In the genomic region with DNA sequence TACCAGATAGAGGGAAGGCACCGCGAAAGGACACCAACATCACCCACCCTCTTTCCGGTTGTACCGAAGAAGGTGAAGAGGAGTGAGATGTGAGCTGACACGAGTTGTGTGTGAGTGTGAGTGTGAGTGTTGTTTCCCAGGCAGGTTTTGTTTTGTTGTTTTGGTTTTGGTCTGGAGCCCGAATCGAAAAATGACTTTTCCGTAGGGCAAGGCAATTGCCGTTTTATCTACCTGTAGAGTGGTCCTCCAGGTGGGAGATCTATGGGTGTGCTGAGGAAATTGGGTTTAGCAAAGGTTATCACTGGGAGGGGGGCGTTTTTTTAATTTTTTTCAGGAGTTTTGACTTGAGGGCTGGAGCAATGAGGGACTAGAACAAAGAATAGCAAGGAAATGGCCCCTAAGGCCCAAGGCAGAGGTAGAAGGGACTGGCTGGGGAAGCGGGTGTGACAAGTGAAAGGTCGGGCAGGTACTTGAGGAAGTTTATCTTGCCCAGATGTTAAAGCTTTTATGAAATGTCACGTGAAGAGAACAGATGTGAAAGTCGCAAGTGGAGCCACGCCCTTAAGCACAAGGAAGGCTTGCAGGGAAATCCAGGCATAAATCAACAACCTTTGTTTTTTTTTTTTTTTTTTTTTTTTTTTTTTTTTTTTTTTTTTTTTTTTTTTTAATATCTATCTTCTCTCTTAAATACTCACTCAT, we compare ENCODE assay signal across 23 mouse cellular contexts. TPM values are rescaled to one million over a fixed set of nuclear protein-coding genes. Genes with fewer than 3 reads are reported as not detected.
DNase-seq lines count a peak whose midpoint lies in the region; ATAC-seq and TF ChIP-seq lines count a peak whose summit lies in the region.
"Had no signal": no experiment of that assay in that cellular context is flagged by ENCODE, and none has a peak within 500 bp of the region (broad histone marks: within the 10 kb centered on the region; RNA-seq: fewer than 3 reads in every experiment).

No protein-coding gene starts in this region.

- no peak for ATAC-seq in embryonic facial prominence, embryonic 11.5 days (replicated peaks; ENCODE audit: insufficient number of reproducible peaks, low FRiP score, low TSS enrichment, low read depth)
- ATAC-seq in limb, embryonic 12.5 days (ENCODE audit: insufficient number of reproducible peaks, insufficient read depth, low FRiP score, low TSS enrichment, low read depth) = no peak

- H3K4me1 ChIP-seq in CH12.LX (ENCODE audit: control insufficient read depth in 1 of 2, insufficient read depth in 2 of 2) = no peaks in the 10 kb centered on the region
- H3K4me1 ChIP-seq in embryonic facial prominence, embryonic 11.5 days (ENCODE audit: control insufficient read depth, insufficient read depth, low read length) = peaks cover 4% of the 10 kb centered on the region; the same call in 1 of the 2 replicates
- peaks cover 68% of the 10 kb centered on the region for H3K4me1 ChIP-seq in limb, embryonic 12.5 days (replicated peaks)
- H3K4me1 ChIP-seq: liver, embryonic 13.5 days had no signal

- TF ChIP-seq RAD21 in CH12.LX (IDR thresholded peaks at IDR 0.05; ENCODE audit: low read depth, low read length) = no peak

- TF ChIP-seq EP300 in CH12.LX (IDR thresholded peaks at IDR 0.05; ENCODE audit: low read length) = no peak

- peak overlapping the region; percentile 5; the same call in 1 of the 2 replicates for H3K4me3 ChIP-seq in gastrocnemius, adult 2 months
- H3K4me3 ChIP-seq in CH12.LX (replicated peaks in 1 of 3; ENCODE audit: low read depth in 2 of 3, low read length in 2 of 3, poor library complexity in 1 of 3) = no peak overlapping the region
- H3K4me3 ChIP-seq in embryonic facial prominence, embryonic 11.5 days (ENCODE audit: low read depth, low read length) = peak overlapping the region; percentile 9; the same call in 1 of the 2 replicates
- peak overlapping the region; percentile 42 for H3K4me3 ChIP-seq in limb, embryonic 12.5 days (replicated peaks)
- H3K4me3 ChIP-seq: heart, embryonic 10.5 days; liver, embryonic 13.5 days had no signal

- H3K79me2 ChIP-seq in CH12.LX (replicated peaks; ENCODE audit: control insufficient read depth, extremely low read depth, insufficient read depth, poor library complexity, severe bottlenecking) = no peaks in the 10 kb centered on the region

- H3K4me2 ChIP-seq in CH12.LX (ENCODE audit: insufficient read depth, low read depth, poor library complexity, severe bottlenecking) = peak overlapping the region; percentile 22; the same call in 1 of the 2 replicates
- H3K4me2 ChIP-seq in embryonic facial prominence, embryonic 11.5 days (ENCODE audit: low read depth, low read length) = peak overlapping the region; percentile 61
- H3K4me2 ChIP-seq in limb, embryonic 12.5 days = peak overlapping the region; percentile 73
- H3K4me2 ChIP-seq: liver, embryonic 13.5 days had no signal

- no peak for DNase-seq in gastrocnemius, adult 2 months
- DNase-seq in gastrocnemius, postnatal 14 days = no peak
- no peak for DNase-seq in CH12.LX (ENCODE audit: extremely low read depth)
- DNase-seq in embryonic facial prominence, embryonic 11.5 days (ENCODE audit: low spot score) = peak; percentile 74
- DNase-seq in right cerebral cortex, postnatal 25 days = no peak
- no peak for DNase-seq in adrenal gland, postnatal 14 days
- DNase-seq in layer of hippocampus, postnatal 14 days (ENCODE audit: low spot score in 2 of 2) = no peak
- DNase-seq: adrenal gland, postnatal 10 days; cerebellum, adult 8-10 months; heart, postnatal 14 days; kidney, adult 18-20 months; kidney, postnatal 36 days; layer of hippocampus, adult 9-11 months; liver, embryonic 13.5 days; thymus, adult 2 months had no signal

- H3K9me3 ChIP-seq in CH12.LX (replicated peaks; ENCODE audit: low read length) = no peaks in the 10 kb centered on the region
- no peaks in the 10 kb centered on the region for H3K9me3 ChIP-seq in embryonic facial prominence, embryonic 11.5 days (replicated peaks; ENCODE audit: control insufficient read depth, low read length)
- H3K9me3 ChIP-seq in limb, embryonic 12.5 days = no peaks in the 10 kb centered on the region
- H3K9me3 ChIP-seq: heart, embryonic 10.5 days; liver, embryonic 13.5 days had no signal

- H3K27ac ChIP-seq in gastrocnemius, adult 2 months = peak overlapping the region; percentile 48
- no peak overlapping the region for H3K27ac ChIP-seq in CH12.LX (ENCODE audit: insufficient read depth, low read depth)
- H3K27ac ChIP-seq in embryonic facial prominence, embryonic 11.5 days (replicated peaks; ENCODE audit: low read depth, low read length) = peak overlapping the region; percentile 90
- peak overlapping the region; percentile 91 for H3K27ac ChIP-seq in limb, embryonic 12.5 days
- H3K27ac ChIP-seq: heart, embryonic 10.5 days; liver, embryonic 13.5 days had no signal

- no peak for TF ChIP-seq CTCF in gastrocnemius, adult 2 months (IDR thresholded peaks at IDR 0.05)
- TF ChIP-seq CTCF in CH12.LX (conservative IDR thresholded peaks at IDR 0.05 in 1 of 2, IDR thresholded peaks at IDR 0.05 in 1 of 2; ENCODE audit: low read depth in 2 of 2, low read length in 2 of 2) = no peak

- no peak for TF ChIP-seq POLR2A in CH12.LX (IDR thresholded peaks at IDR 0.05; ENCODE audit: low read depth, low read length)

- dilution Hi-C loops in CH12.LX (cut with MboI; ENCODE audit: extremely low pct_ligation_motif_present, extremely low pct_unique_long_range_greater_than_20kb, low sequenced_read_pairs) = no loop called here

- H3K36me3 ChIP-seq in CH12.LX (replicated peaks in 1 of 2; ENCODE audit: control insufficient read depth in 1 of 2, insufficient read depth in 1 of 2, low read length in 1 of 2) = no peaks in the 10 kb centered on the region
- H3K36me3 ChIP-seq in embryonic facial prominence, embryonic 11.5 days (replicated peaks; ENCODE audit: control insufficient read depth, insufficient read depth, low read depth, low read length) = no peaks in the 10 kb centered on the region
- no peaks in the 10 kb centered on the region for H3K36me3 ChIP-seq in limb, embryonic 12.5 days
- H3K36me3 ChIP-seq: heart, embryonic 10.5 days; liver, embryonic 13.5 days had no signal

- 2% methylated on average over 15 of the region's 15 CpGs for WGBS in embryonic facial prominence, embryonic 11.5 days
- WGBS in limb, embryonic 12.5 days = 3% methylated on average over 15 of the region's 15 CpGs

- in situ Hi-C loops in CH12.LX (cut with MboI; ENCODE audit: low pct_ligation_motif_present, low pct_unique_long_range_greater_than_20kb, low sequenced_read_pairs) = no loop called here

- intact Hi-C loops in gastrocnemius, adult 2 months (cut with DNase I) = no loop called here
- intact Hi-C loops in gastrocnemius, postnatal 14 days (cut with DNase I; ENCODE audit: low total_unique reads) = no loop called here

- H3K9ac ChIP-seq in CH12.LX (ENCODE audit: insufficient read depth, low read depth) = no peak overlapping the region
- H3K9ac ChIP-seq in embryonic facial prominence, embryonic 11.5 days (replicated peaks; ENCODE audit: low read length) = peak overlapping the region; percentile 41; the same call in 1 of the 2 replicates
- H3K9ac ChIP-seq in limb, embryonic 12.5 days (replicated peaks) = no peak overlapping the region; the same call in 1 of the 2 replicates
- H3K9ac ChIP-seq: liver, embryonic 13.5 days had no signal

- H3K27me3 ChIP-seq in CH12.LX (replicated peaks) = no peaks in the 10 kb centered on the region
- H3K27me3 ChIP-seq in embryonic facial prominence, embryonic 11.5 days (ENCODE audit: control insufficient read depth, insufficient read depth, low read length) = no peaks in the 10 kb centered on the region
- H3K27me3 ChIP-seq in limb, embryonic 12.5 days = peaks cover 10% of the 10 kb centered on the region; the same call in 1 of the 2 replicates

TF ChIP-seq in CH12.LX, 34 proteins besides CTCF, POLR2A, EP300 and RAD21:
- peak; percentile 74; the same call in 1 of the 2 replicates for TF ChIP-seq ZNF384 (IDR thresholded peaks at IDR 0.05; ENCODE audit: low read depth, low read length)
- no peak for TF ChIP-seq POLR2AphosphoS2 (IDR thresholded peaks at IDR 0.05; ENCODE audit: low read depth, low read length)

RNA-seq across cellular contexts. Expression of a gene that starts 6.3 kb away (rescaled TPM):
- total RNA-seq in gastrocnemius, adult 2 months (2021) = 1 to 10 TPM in 1 of 2 experiments, under 1 TPM in 1; 0.92 to 1.3 TPM
- total RNA-seq in gastrocnemius, postnatal 14 days (2021) = 1 to 10 TPM; 2.1 to 3.5 TPM
- total RNA-seq in CH12.LX (2012; rRNA removed) = not detected in 2 replicates
- total RNA-seq in CH12.LX (2014; rRNA removed) = not detected in 2 replicates
- not detected in 2 replicates for polyA plus RNA-seq in CH12.LX (2012; ENCODE audit: insufficient read length, low read depth)
- 78.8 and 92.7 TPM in 2 replicates for polyA plus RNA-seq in embryonic facial prominence, embryonic 11.5 days (2014; fragmentation: Nextera tagmentation; extraction: Ambion mirVana)
- polyA plus RNA-seq in limb, embryonic 12.5 days (2016; fragmentation: Nextera tagmentation; extraction: Ambion mirVana) = 64.0 and 64.8 TPM in 2 replicates
- total RNA-seq in adrenal gland, postnatal 14 days (2021) = 10.5 and 11.0 TPM in 2 replicates
- total RNA-seq in layer of hippocampus, postnatal 14 days (2021) = 1 to 10 TPM; 1.6 to 1.9 TPM
- total RNA-seq: megakaryocyte, adult 5-6 weeks had no signal

RNA-seq across cellular contexts. Expression of a gene that starts 35.6 kb away (rescaled TPM):
- total RNA-seq in gastrocnemius, adult 2 months (2021) = not detected
- not detected for total RNA-seq in gastrocnemius, postnatal 14 days (2021)
- total RNA-seq in CH12.LX (2012; rRNA removed) = not detected in 2 replicates
- not detected in 2 replicates for total RNA-seq in CH12.LX (2014; rRNA removed)
- not detected in 2 replicates for polyA plus RNA-seq in CH12.LX (2012; ENCODE audit: insufficient read length, low read depth)
- polyA plus RNA-seq in embryonic facial prominence, embryonic 11.5 days (2014; fragmentation: Nextera tagmentation; extraction: Ambion mirVana) = not detected in 2 replicates
- not detected in 2 replicates for polyA plus RNA-seq in limb, embryonic 12.5 days (2016; fragmentation: Nextera tagmentation; extraction: Ambion mirVana)
- total RNA-seq in adrenal gland, postnatal 14 days (2021) = not detected in 2 replicates
- total RNA-seq in layer of hippocampus, postnatal 14 days (2021) = under 1 TPM in 1 of 2 experiments, not detected in 1; 0.39 TPM
- total RNA-seq: adrenal gland, postnatal 10 days; gastrocnemius, postnatal 4 days; heart, postnatal 14 days; left cerebral cortex, postnatal 14 days; megakaryocyte, adult 5-6 weeks had no signal
- polyA plus RNA-seq: forebrain, embryonic 11.5 days; heart, embryonic 10.5 days; liver, embryonic 13.5 days; lung, embryonic 16.5 days; stomach, embryonic 14.5 days; thymus, adult 2 months had no signal

Comparison
In these comparisons a context has a peak if more than half of its experiments do, and no peak if none do; other contexts are left out.
1. H3K4me3 ChIP-seq: peak in gastrocnemius, adult 2 months (single experiment), embryonic facial prominence, embryonic 11.5 days (single experiment) and limb, embryonic 12.5 days (single experiment); none in CH12.LX (0 of 3).
2. H3K4me2 ChIP-seq: peak in every context shown above with its lines; median percentile 73 in limb, embryonic 12.5 days; 61 in embryonic facial prominence, embryonic 11.5 days; 22 in CH12.LX.